ENCODE assay signal across 11 mouse cellular contexts in the genomic region with DNA sequence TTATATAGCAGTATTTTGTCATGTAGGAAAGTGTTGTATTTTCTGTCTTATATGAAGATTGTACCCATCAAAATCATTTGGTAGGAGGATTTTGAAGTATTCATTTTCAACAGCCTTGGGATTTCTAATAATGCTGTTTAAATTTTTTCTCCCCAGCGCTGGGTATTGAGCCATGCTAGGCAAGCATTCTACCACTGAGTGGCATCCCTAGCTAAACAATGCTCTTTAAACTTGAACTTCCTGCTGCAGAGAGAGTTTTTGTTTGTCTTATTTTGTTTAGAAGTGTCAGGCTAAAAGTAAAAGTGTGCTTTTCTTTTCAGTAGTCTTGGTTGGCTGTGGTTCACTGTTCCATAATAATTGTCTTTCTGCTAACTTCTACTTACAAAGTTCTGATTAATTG. TPM values are rescaled to one million over a fixed set of nuclear protein-coding genes. Genes with fewer than 3 reads are reported as not detected.
DNase-seq lines count a peak whose midpoint lies in the region; ATAC-seq and TF ChIP-seq lines count a peak whose summit lies in the region.
"Had no signal": no experiment of that assay in that cellular context is flagged by ENCODE, and none has a peak within 500 bp of the region (broad histone marks: within the 10 kb centered on the region; RNA-seq: fewer than 3 reads in every experiment).

No protein-coding gene starts in this region.

- H3K4me2 ChIP-seq in hindbrain, embryonic 13.5 days, result peak overlapping the region; percentile 40
- H3K4me2 ChIP-seq in midbrain, embryonic 12.5 days (replicated peaks), result peak overlapping the region; percentile 41

- H3K4me3 ChIP-seq in kidney, adult 2 months (ENCODE audit: insufficient read depth, low read depth, low read length), result no peak overlapping the region
- H3K4me3 ChIP-seq in hindbrain, embryonic 13.5 days, result peak overlapping the region; percentile 12; the same call in 1 of the 2 replicates
- peak overlapping the region; percentile 12; the same call in 1 of the 2 replicates for H3K4me3 ChIP-seq in midbrain, embryonic 12.5 days

- WGBS in kidney, adult 2 months, result 30% methylated on average over 1 of the region's 1 CpGs
- 79% methylated on average over 1 of the region's 1 CpGs for WGBS in hindbrain, embryonic 13.5 days
- 65% methylated on average over 1 of the region's 1 CpGs for WGBS in midbrain, embryonic 12.5 days

- no peaks in the 10 kb centered on the region for H3K9me3 ChIP-seq in hindbrain, embryonic 13.5 days
- H3K9me3 ChIP-seq in midbrain, embryonic 12.5 days, result no peaks in the 10 kb centered on the region
- H3K9me3 ChIP-seq: G1E had no signal

- intact Hi-C loops in left cerebral cortex, postnatal 14 days (cut with DNase I), result no loop called here

- peak; percentile 11 for DNase-seq in kidney, adult 2 months
- DNase-seq in kidney, adult 11 months, result no peak
- DNase-seq in Muller cell, postnatal 12 days (ENCODE audit: inconsistent ontology term), result peak; percentile 17
- no peak for DNase-seq in natural killer cell, adult 2 months (ENCODE audit: low spot score in 2 of 2)
- DNase-seq in cerebellum, postnatal 36 days, result no peak
- DNase-seq in left cerebral cortex, postnatal 14 days (ENCODE audit: low spot score in 2 of 2), result no peak
- DNase-seq: cerebellum, adult 2 months; heart, postnatal 10 days had no signal

- no peak overlapping the region for H3K9ac ChIP-seq in hindbrain, embryonic 13.5 days
- H3K9ac ChIP-seq in midbrain, embryonic 12.5 days (replicated peaks), result no peak overlapping the region; the same call in 1 of the 2 replicates

- H3K27ac ChIP-seq in kidney, adult 2 months (ENCODE audit: insufficient read depth, low read depth, low read length), result no peak overlapping the region
- no peak overlapping the region for H3K27ac ChIP-seq in hindbrain, embryonic 13.5 days
- no peak overlapping the region for H3K27ac ChIP-seq in midbrain, embryonic 12.5 days (replicated peaks)

- H3K27me3 ChIP-seq in kidney, adult 2 months (replicated peaks; ENCODE audit: control insufficient read depth, insufficient read depth, low read length), result no peaks in the 10 kb centered on the region
- H3K27me3 ChIP-seq in hindbrain, embryonic 13.5 days, result no peaks in the 10 kb centered on the region
- no peaks in the 10 kb centered on the region for H3K27me3 ChIP-seq in midbrain, embryonic 12.5 days

- ATAC-seq in hindbrain, embryonic 13.5 days (ENCODE audit: low FRiP score), result no peak
- ATAC-seq in midbrain, embryonic 12.5 days (ENCODE audit: low FRiP score, low read depth), result no peak

- H3K4me1 ChIP-seq in kidney, adult 2 months (ENCODE audit: control insufficient read depth, insufficient read depth, low read length), result no peaks in the 10 kb centered on the region
- H3K4me1 ChIP-seq in hindbrain, embryonic 13.5 days (replicated peaks), result peaks cover 6% of the 10 kb centered on the region; the same call in 1 of the 2 replicates
- H3K4me1 ChIP-seq in midbrain, embryonic 12.5 days, result peaks cover 3% of the 10 kb centered on the region; the same call in 1 of the 2 replicates

- 0 out of 2 replicates have a peak, but pooled peaks have one; percentile 23 for TF ChIP-seq CTCF in kidney, adult 2 months (conservative IDR thresholded peaks at IDR 0.05; ENCODE audit: insufficient read depth, insufficient read length, low read depth, low read length)

- H3K36me3 ChIP-seq in kidney, adult 2 months (ENCODE audit: control insufficient read depth, insufficient read depth, low read length), result no peaks in the 10 kb centered on the region
- no peaks in the 10 kb centered on the region for H3K36me3 ChIP-seq in hindbrain, embryonic 13.5 days
- no peaks in the 10 kb centered on the region for H3K36me3 ChIP-seq in midbrain, embryonic 12.5 days
- H3K36me3 ChIP-seq: G1E had no signal

- TF ChIP-seq POLR2A in kidney, adult 2 months (IDR thresholded peaks at IDR 0.05; ENCODE audit: low read depth, low read length), result no peak

RNA-seq across cellular contexts. Expression of gene Rp2, which starts 1.8 kb away (rescaled TPM):
- 5.7 and 7.1 TPM in 2 replicates for polyA plus RNA-seq in kidney, adult 2 months (2012; rRNA removed)
- 15.6 and 17.9 TPM in 2 replicates for polyA plus RNA-seq in hindbrain, embryonic 13.5 days (2015; fragmentation: Nextera tagmentation; extraction: Ambion mirVana)
- polyA plus RNA-seq in midbrain, embryonic 12.5 days (2016; fragmentation: Nextera tagmentation; extraction: Ambion mirVana), result 21.3 and 24.2 TPM in 2 replicates
- total RNA-seq in left cerebral cortex, postnatal 14 days (2021), result 10 to 100 TPM; 12.0 to 14.2 TPM

RNA-seq across cellular contexts. Expression of gene Jade3, which starts 59.5 kb away (rescaled TPM):
- 0.69 and 0.84 TPM in 2 replicates for polyA plus RNA-seq in kidney, adult 2 months (2012; rRNA removed)
- 5.4 and 6.5 TPM in 2 replicates for polyA plus RNA-seq in hindbrain, embryonic 13.5 days (2015; fragmentation: Nextera tagmentation; extraction: Ambion mirVana)
- 9.5 and 10.1 TPM in 2 replicates for polyA plus RNA-seq in midbrain, embryonic 12.5 days (2016; fragmentation: Nextera tagmentation; extraction: Ambion mirVana)
- 1 to 10 TPM; 5.8 to 6.4 TPM for total RNA-seq in left cerebral cortex, postnatal 14 days (2021)

Comparison
In these comparisons a context has a peak if more than half of its experiments do, and no peak if none do; other contexts are left out.
1. DNase-seq: peak in kidney, adult 2 months (single experiment) and Muller cell, postnatal 12 days (single experiment); none in kidney, adult 11 months (single experiment), natural killer cell, adult 2 months (0 of 2), cerebellum, postnatal 36 days (0 of 2) and left cerebral cortex, postnatal 14 days (0 of 2).